Mouse (Mus musculus) midbrain, embryonic 15.5 days (tissue): Measurements from ENCODE around the gene Tnrc18. TPM values are rescaled to one million over a fixed set of nuclear protein-coding genes. Genes with fewer than 3 reads are reported as not detected.

ENCODE experiments used
- ATAC-seq: fragments of 200-750 bp; cut with Nextera tagmentation; replicated peaks from 2 replicates; pipeline ENCODE4 v1.8.0; 2017; ENCODE audit warnings: moderate TSS enrichment
- H3K27ac ChIP-seq: fragments of 300-500 bp; sonication (generic); 2 replicates; pipeline ENCODE4 v1.5.1; 2015; ENCODE audit warnings: mild to moderate bottlenecking, inconsistent platforms
- H3K27me3 ChIP-seq: fragments of 300-500 bp; sonication (generic); replicated peaks from 2 replicates; pipeline ENCODE4 v1.6.1; 2015; ENCODE audit warnings: inconsistent platforms
- H3K36me3 ChIP-seq: fragments of 300-500 bp; sonication (generic); replicated peaks from 2 replicates; pipeline ENCODE4 v1.6.1; 2015; ENCODE audit warnings: inconsistent platforms
- H3K4me1 ChIP-seq: fragments of 300-500 bp; sonication (generic); 2 replicates; pipeline ENCODE4 v1.6.1; 2015; ENCODE audit warnings: inconsistent platforms
- H3K4me2 ChIP-seq: fragments of 300-500 bp; sonication (generic); 2 replicates; pipeline ENCODE4 v1.6.1; 2015; ENCODE audit warnings: inconsistent platforms, mild to moderate bottlenecking, moderate library complexity
- H3K4me3 ChIP-seq: fragments of 300-500 bp; sonication (generic); 2 replicates; pipeline ENCODE4 v1.5.1; 2015; ENCODE audit warnings: mild to moderate bottlenecking, inconsistent platforms
- H3K9ac ChIP-seq: fragments of 300-500 bp; sonication (generic); 2 replicates; pipeline ENCODE4 v1.6.1; 2015; ENCODE audit warnings: mild to moderate bottlenecking, inconsistent platforms
- H3K9me3 ChIP-seq: fragments of 300-500 bp; sonication (generic); 2 replicates; pipeline ENCODE4 v1.6.1; 2016; ENCODE audit warnings: inconsistent platforms
- WGBS: fragments of 180-500 bp; shearing (Covaris S2); methylation state at CpG from one replicate; pipeline ENCODE4 v1.1.7; 2015; ENCODE audit warnings: mixed read lengths; 5-methylcytosine and 5-hydroxymethylcytosine counted together
- polyA plus RNA-seq: library from polyadenylated mRNA; unstranded; fragments of >200 nt; fragmentation: Nextera tagmentation; extraction: Ambion mirVana; gene quantifications from 2 replicates; pipeline ENCODE4 v1.2.1, GENCODE M21; 2015

The Tnrc18 gene
- polyA plus RNA-seq, 1 experiment from 2014 or later: 38.6 TPM

GRCm38 (mm10) chr5:142681911-142682310 is 135.6 kb downstream of the Tnrc18 start:
- Histone ChIP-seq H3K4me1 (no peaks in the 10 kb centered on the region), H3K4me2 (no peak overlapping the region), H3K4me3 (no peak overlapping the region), H3K9me3 (no peaks in the 10 kb centered on the region), H3K9ac (no peak overlapping the region), H3K36me3 (no peaks in the 10 kb centered on the region), H3K27ac (no peak overlapping the region), H3K27me3 (no peaks in the 10 kb centered on the region)
- ATAC-seq: no peak
- 88% methylated on average over 3 of the region's 3 CpGs for WGBS

- H3K27ac ChIP-seq: no peak overlapping the region
- no peaks in the 10 kb centered on the region for H3K36me3 ChIP-seq
- H3K4me2 ChIP-seq: no peak overlapping the region
- no peak overlapping the region for H3K9ac ChIP-seq
- no peaks in the 10 kb centered on the region for H3K27me3 ChIP-seq
- no peaks in the 10 kb centered on the region for H3K9me3 ChIP-seq
- no peaks in the 10 kb centered on the region for H3K4me1 ChIP-seq
- ATAC-seq: no peak
- WGBS: 96% methylated on average over 1 of the region's 1 CpGs
- no peak overlapping the region for H3K4me3 ChIP-seq
Measured at GRCm38 (mm10) chr5:142679065-142679464, 138.4 kb downstream of the Tnrc18 start.

GRCm38 (mm10) chr5:142678141-142678571 is 139.3 kb downstream of the Tnrc18 start:
- Histone ChIP-seq H3K36me3 (no peaks in the 10 kb centered on the region), H3K4me1 (peaks cover 2% of the 10 kb centered on the region; the same call in 1 of the 2 replicates), H3K9ac (no peak overlapping the region), H3K27me3 (no peaks in the 10 kb centered on the region), H3K4me3 (no peak overlapping the region), H3K4me2 (no peak overlapping the region), H3K9me3 (no peaks in the 10 kb centered on the region), H3K27ac (no peak overlapping the region)
- no peak for ATAC-seq
- WGBS: 69% methylated on average over 7 of the region's 7 CpGs

Other genes with a start within 250 kb of the Tnrc18 start
- 40.9 and 47.5 TPM in 2 replicates for gene Mmd2, start 208.9 kb downstream of the Tnrc18 start, polyA plus RNA-seq
- 46.7 and 49.7 TPM in 2 replicates for gene Wipi2, start 190.0 kb downstream of the Tnrc18 start, polyA plus RNA-seq
- 97.2 and 100 TPM in 2 replicates for gene Slc29a4, start 125.2 kb downstream of the Tnrc18 start, polyA plus RNA-seq
- gene Fbxl18, start 77.8 kb upstream of the Tnrc18 start, polyA plus RNA-seq: 41.6 and 43.0 TPM in 2 replicates
- 13,428 and 14,272 TPM in 2 replicates for gene Actb, start 89.1 kb upstream of the Tnrc18 start, polyA plus RNA-seq
- gene Fscn1, start 142.7 kb upstream of the Tnrc18 start, polyA plus RNA-seq: 507 and 508 TPM in 2 replicates